Mouse (Mus musculus) thymus, adult 2 months (tissue): Measurements from ENCODE around the gene Arhgap42. TPM values are rescaled to one million over a fixed set of nuclear protein-coding genes. Genes with fewer than 3 reads are reported as not detected.

ENCODE experiments used
- DNase-seq: peaks from one replicate; pipeline ENCODE4 v3.0.0; 2021
- H3K27ac ChIP-seq: fragments of 200-500 bp; 2 replicates; pipeline ENCODE4 v1.5.1; 2012; ENCODE audit warnings: low read length, control low read depth; ENCODE audit not compliant: control insufficient read depth, insufficient read depth
- H3K27me3 ChIP-seq: fragments of 200-500 bp; 2 replicates; pipeline ENCODE4 v1.6.1; 2012; ENCODE audit warnings: mild to moderate bottlenecking, low read length, moderate library complexity, mixed read lengths; ENCODE audit not compliant: control insufficient read depth, insufficient read depth
- H3K36me3 ChIP-seq: fragments of 200-500 bp; 2 replicates; pipeline ENCODE4 v1.6.1; 2012; ENCODE audit warnings: mild to moderate bottlenecking, low read length, moderate library complexity; ENCODE audit not compliant: control insufficient read depth, insufficient read depth
- H3K4me1 ChIP-seq: fragments of 200-500 bp; replicated peaks from 2 replicates; pipeline ENCODE4 v1.6.1; 2012; ENCODE audit warnings: low read length; ENCODE audit not compliant: control insufficient read depth, insufficient read depth
- H3K4me3 ChIP-seq: fragments of 200-500 bp; 2 replicates; pipeline ENCODE4 v1.5.1; 2012; ENCODE audit warnings: mild to moderate bottlenecking, low read length, control low read depth, moderate library complexity; ENCODE audit not compliant: control insufficient read depth, insufficient read depth
- CTCF ChIP-seq: fragments of 200-500 bp; IDR thresholded peaks from 2 replicates; pipeline ENCODE4 v1.5.1; 2012; ENCODE audit warnings: mild to moderate bottlenecking, control low read depth, low read length, moderate library complexity, borderline replicate concordance; ENCODE audit not compliant: control insufficient read depth, poor library complexity, insufficient read depth; ENCODE audit errors: extremely low read depth
- POLR2A ChIP-seq: fragments of 200-500 bp; IDR thresholded peaks from 2 replicates; pipeline ENCODE4 v1.6.1; 2012; ENCODE audit warnings: mild to moderate bottlenecking, low read length, control low read depth, moderate library complexity; ENCODE audit not compliant: control insufficient read depth, poor library complexity, insufficient read depth; ENCODE audit errors: extremely low read depth
- WGBS: fragments of 180-500 bp; shearing (Covaris S2); methylation state at CpG from one replicate; pipeline ENCODE4 v1.1.7; 2018; 5-methylcytosine and 5-hydroxymethylcytosine counted together
- polyA plus RNA-seq: library from polyadenylated mRNA; depleted of rRNA; stranded (reverse); fragments of >200 nt; gene quantifications from 2 replicates; pipeline ENCODE4 v1.2.3, GENCODE M21; 2012

The Arhgap42 gene
- polyA plus RNA-seq, 1 experiment = 2.3 TPM

- no peak for DNase-seq
- Histone ChIP-seq H3K36me3 (no peaks in the 10 kb centered on the region), H3K4me3 (no peak overlapping the region), H3K27ac (no peak overlapping the region), H3K27me3 (no peaks in the 10 kb centered on the region), H3K4me1 (no peaks in the 10 kb centered on the region)
- WGBS = 8% methylated on average over 5 of the region's 5 CpGs
- TF ChIP-seq CTCF (no peak), POLR2A (no peak)
These were observed 211.5 kb downstream of the Arhgap42 start for GRCm38 (mm10) chr9:9027445-9027844.

DNA sequence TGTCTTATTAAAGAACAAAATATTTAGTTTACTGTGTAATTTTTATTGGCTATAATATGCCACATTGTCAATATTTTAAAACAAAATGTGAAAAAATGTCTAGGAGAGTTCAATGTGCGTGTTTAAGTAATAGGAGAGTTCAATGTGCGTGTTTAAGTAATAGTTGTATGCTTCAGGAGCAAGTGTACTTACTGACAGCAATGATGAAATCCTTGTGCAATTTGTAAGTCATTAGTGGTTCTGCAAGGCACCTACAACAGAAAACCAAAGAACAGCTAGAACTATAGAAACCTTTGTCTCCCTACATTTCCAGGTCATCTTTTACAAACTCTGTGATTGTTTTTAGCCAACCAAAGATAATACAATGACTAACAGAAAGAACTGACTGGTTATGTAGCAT lies 223.8 kb downstream of the Arhgap42 start:
- Histone ChIP-seq H3K27ac (no peak overlapping the region), H3K36me3 (no peaks in the 10 kb centered on the region), H3K4me3 (no peak overlapping the region), H3K4me1 (no peaks in the 10 kb centered on the region), H3K27me3 (no peaks in the 10 kb centered on the region)
- 95% methylated on average over 2 of the region's 2 CpGs for WGBS
- no peak for DNase-seq
- TF ChIP-seq CTCF (no peak), POLR2A (no peak)

DNA sequence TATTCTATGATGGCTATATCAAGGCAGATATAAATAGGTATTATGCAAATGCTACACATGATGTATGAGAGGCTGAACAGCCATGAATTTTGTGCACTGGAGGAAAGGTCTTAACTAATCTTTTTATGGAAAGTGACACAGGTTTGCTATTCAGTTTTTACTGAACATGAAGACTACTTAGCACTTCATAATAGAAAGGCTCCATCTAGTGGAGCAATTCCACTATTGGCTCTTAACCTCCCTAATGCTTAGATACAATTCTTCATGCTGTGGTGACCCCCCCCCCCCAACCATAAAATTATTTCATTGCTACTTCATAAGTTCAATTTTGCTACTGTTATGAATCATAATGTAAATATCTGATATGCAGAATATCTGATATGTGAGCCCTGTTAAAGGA lies 237.7 kb downstream of the Arhgap42 start:
- DNase-seq = no peak
- Histone ChIP-seq H3K27ac (no peak overlapping the region), H3K4me3 (no peak overlapping the region), H3K36me3 (no peaks in the 10 kb centered on the region), H3K27me3 (no peaks in the 10 kb centered on the region), H3K4me1 (no peaks in the 10 kb centered on the region)
- TF ChIP-seq POLR2A = no peak
- no peak for TF ChIP-seq CTCF

DNA sequence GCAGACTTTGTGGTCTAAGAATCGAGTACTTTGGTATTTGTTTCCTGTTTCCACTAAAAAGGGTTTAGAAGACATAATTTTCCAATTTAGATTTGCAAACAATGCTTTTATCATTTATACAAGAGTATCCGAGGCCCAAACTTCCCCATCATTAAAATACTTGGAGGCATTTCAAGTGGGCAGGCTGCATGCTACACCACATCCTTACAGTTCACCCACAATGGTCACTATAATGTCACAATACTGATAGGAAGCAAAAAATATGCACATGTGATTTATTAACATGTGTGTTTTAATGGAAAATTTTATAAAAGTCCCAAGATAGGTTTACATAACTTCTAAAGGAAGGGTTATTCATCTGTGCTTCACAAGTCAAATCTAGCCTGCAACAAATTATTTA lies 242.4 kb downstream of the Arhgap42 start:
- 20% methylated on average over 2 of the region's 2 CpGs for WGBS
- H3K36me3 ChIP-seq = no peaks in the 10 kb centered on the region
- TF ChIP-seq POLR2A (no peak), CTCF (no peak)
- DNase-seq = no peak
- H3K27ac ChIP-seq = no peak overlapping the region
- H3K27me3 ChIP-seq = no peaks in the 10 kb centered on the region
- no peak overlapping the region for H3K4me3 ChIP-seq
- no peaks in the 10 kb centered on the region for H3K4me1 ChIP-seq

- TF ChIP-seq POLR2A (no peak), CTCF (no peak)
- no peak for DNase-seq
- Histone ChIP-seq H3K27ac (no peak overlapping the region), H3K4me1 (no peaks in the 10 kb centered on the region), H3K4me3 (no peak overlapping the region), H3K36me3 (no peaks in the 10 kb centered on the region), H3K27me3 (no peaks in the 10 kb centered on the region)
- 81% methylated on average over 3 of the region's 3 CpGs for WGBS
These were observed 256.6 kb downstream of the Arhgap42 start for GRCm38 (mm10) chr9:8982315-8982714.

- Histone ChIP-seq H3K4me3 (no peak overlapping the region), H3K27me3 (no peaks in the 10 kb centered on the region), H3K27ac (no peak overlapping the region), H3K36me3 (no peaks in the 10 kb centered on the region), H3K4me1 (no peaks in the 10 kb centered on the region)
- WGBS = 82% methylated on average over 2 of the region's 2 CpGs
- TF ChIP-seq POLR2A (no peak), CTCF (no peak)
- no peak for DNase-seq
These were observed 261.1 kb downstream of the Arhgap42 start for GRCm38 (mm10) chr9:8977775-8978174.

GRCm38 (mm10) chr9:8971491-8971890 lies 267.4 kb downstream of the Arhgap42 start, which contains the start of gene Gm16485:
Gene Gm16485, plus strand, starts transcription at chr9:8971791.
- WGBS = 77% methylated on average over 2 of the region's 2 CpGs
- H3K4me3 ChIP-seq = no peak within 1 kb of the TSS
- H3K36me3 ChIP-seq = no peaks in the 10 kb centered on the region
- H3K4me1 ChIP-seq = no peaks in the 10 kb centered on the region
- TF ChIP-seq CTCF (no peak), POLR2A (no peak)
- no peaks in the 10 kb centered on the region for H3K27me3 ChIP-seq
- no peak for DNase-seq
- no peak within 1 kb of the TSS for H3K27ac ChIP-seq
